In genomic region chr5:8941266-8941665, GRCm38 (mm10) we compare ENCODE assay signal across 7 mouse cellular contexts. TPM values are rescaled to one million over a fixed set of nuclear protein-coding genes. Genes with fewer than 3 reads are reported as not detected.
A peak's percentile ranks its signal among the peaks of the same experiment; 100 is the strongest.
DNase-seq lines count a peak whose midpoint lies in the region; ATAC-seq and TF ChIP-seq lines count a peak whose summit lies in the region.
"Not testable (repeated sequence)": the region's sequence is repeated elsewhere in the genome, so short reads cannot be mapped to it uniquely, and the experiment has no call there.

No protein-coding gene starts in this region.

- not testable (repeated sequence) for H3K36me3 ChIP-seq in intestine, postnatal 0 days (ENCODE audit: control insufficient read depth, insufficient read depth); lung, embryonic 14.5 days (ENCODE audit: insufficient read depth)

- peak overlapping the region; percentile 71 for H3K27ac ChIP-seq in gastrocnemius, adult 2 months
- H3K27ac ChIP-seq in intestine, postnatal 0 days (ENCODE audit: low read depth, low read length); lung, embryonic 14.5 days (ENCODE audit: low read depth): not testable (repeated sequence)

- H3K9ac ChIP-seq in intestine, postnatal 0 days (ENCODE audit: low read depth, low read length); lung, embryonic 14.5 days: not testable (repeated sequence)

- H3K4me1 ChIP-seq in intestine, postnatal 0 days (replicated peaks; ENCODE audit: control insufficient read depth, insufficient read depth, low read length); lung, embryonic 14.5 days (ENCODE audit: insufficient read depth): not testable (repeated sequence)

- not testable (repeated sequence) for H3K4me3 ChIP-seq in gastrocnemius, adult 2 months; intestine, postnatal 0 days (ENCODE audit: low read depth, low read length); lung, embryonic 14.5 days (ENCODE audit: low read depth, low read length)

- intact Hi-C loops in gastrocnemius, adult 2 months (cut with DNase I): loop anchor here (5.0 to 10.0 kb wide), 2 partner anchors 114 to 171 kb away; no protein-coding TSS in a partner anchor

- not testable (repeated sequence) for H3K9me3 ChIP-seq in intestine, postnatal 0 days (ENCODE audit: control insufficient read depth); lung, embryonic 14.5 days (ENCODE audit: low read depth, low read length)

- peak; percentile 9 for DNase-seq in CD4-positive helper T cell, adult 2 months (ENCODE audit: low read depth, low spot score)
- peak; percentile 15 for DNase-seq in MN1 (ENCODE audit: low spot score)
- peak; percentile 12 to 39 for DNase-seq in cerebellum, postnatal 10 days
- DNase-seq in gastrocnemius, adult 2 months: not testable (repeated sequence)
- peak; percentile 49 for DNase-seq in lung, embryonic 14.5 days
- DNase-seq in retina, embryonic 14.5 days (ENCODE audit: low spot score): peak; percentile 58

- ATAC-seq in intestine, postnatal 0 days; lung, embryonic 14.5 days (ENCODE audit: insufficient read depth): not testable (repeated sequence)

- no CpG with 5 or more reads among the region's 1 CpGs for WGBS in intestine, postnatal 0 days
- WGBS in lung, embryonic 14.5 days: no CpG with 5 or more reads among the region's 1 CpGs

- H3K4me2 ChIP-seq in intestine, postnatal 0 days (replicated peaks; ENCODE audit: low read depth); lung, embryonic 14.5 days: not testable (repeated sequence)

- not testable (repeated sequence) for H3K27me3 ChIP-seq in intestine, postnatal 0 days (replicated peaks; ENCODE audit: control insufficient read depth, insufficient read depth, low read length); lung, embryonic 14.5 days (ENCODE audit: insufficient read depth, low read length)

- peak; percentile 43; the same call in 1 of the 2 replicates for TF ChIP-seq CTCF in gastrocnemius, adult 2 months (IDR thresholded peaks at IDR 0.05)
- peak; percentile 36 for TF ChIP-seq CTCF in intestine, postnatal 0 days (IDR thresholded peaks at IDR 0.05; ENCODE audit: low read depth)
- not testable (repeated sequence) for TF ChIP-seq CTCF in lung, embryonic 14.5 days (IDR thresholded peaks at IDR 0.05; ENCODE audit: low read depth)

RNA-seq across cellular contexts. Expression of gene Abcb4, which starts 47.7 kb away (rescaled TPM):
- total RNA-seq in gastrocnemius, adult 2 months (2021): 10 to 100 TPM; 93.8 to 94.7 TPM
- polyA plus RNA-seq in intestine, postnatal 0 days (2015; fragmentation: Nextera tagmentation; extraction: Ambion mirVana): 0.20 and 0.23 TPM in 2 replicates
- 0.19 and 0.22 TPM in 2 replicates for polyA plus RNA-seq in lung, embryonic 14.5 days (2014; fragmentation: Nextera tagmentation; extraction: Ambion mirVana)

RNA-seq across cellular contexts. Expression of gene Crot, which starts 55.9 kb away (rescaled TPM):
- total RNA-seq in gastrocnemius, adult 2 months (2021): 10 to 100 TPM; 17.1 to 36.0 TPM
- polyA plus RNA-seq in intestine, postnatal 0 days (2015; fragmentation: Nextera tagmentation; extraction: Ambion mirVana): 133 and 135 TPM in 2 replicates
- polyA plus RNA-seq in lung, embryonic 14.5 days (2014; fragmentation: Nextera tagmentation; extraction: Ambion mirVana): 32.3 and 32.9 TPM in 2 replicates
